Mouse (Mus musculus): ENCODE data around the gene Ccdc74a. TPM values are rescaled to one million over a fixed set of nuclear protein-coding genes. Genes with fewer than 3 reads are reported as not detected.

Gene Ccdc74a
- polyA plus RNA-seq, 1 experiment: 1.5 TPM

- Histone ChIP-seq H3K27me3 (ENCODE audit: control insufficient read depth, insufficient read depth, insufficient read length) (no peaks in the 10 kb centered on the region), H3K79me2 (ENCODE audit: control insufficient read depth, insufficient read depth) (no peaks in the 10 kb centered on the region), H3ac (ENCODE audit: control insufficient read depth, insufficient read length) (no peak overlapping the region), H3K36me3 (ENCODE audit: control insufficient read depth, insufficient read depth) (peaks cover 1% of the 10 kb centered on the region), H3K4me2 (ENCODE audit: low read depth) (no peak overlapping the region), H3K4me3 (no peak overlapping the region)
- TF ChIP-seq USF1 (IDR thresholded peaks at IDR 0.05; ENCODE audit: low read depth): no peak
- no peak for TF ChIP-seq E2F4 (IDR thresholded peaks at IDR 0.05; ENCODE audit: insufficient read depth)
- no peak for TF ChIP-seq MYOD1 (IDR thresholded peaks at IDR 0.05; ENCODE audit: control insufficient read depth in 1 of 3, insufficient read length in 2 of 3, low read depth in 2 of 3)
- no peak for TF ChIP-seq TCF12 (IDR thresholded peaks at IDR 0.05; ENCODE audit: insufficient read depth, poor library complexity, severe bottlenecking)
- TF ChIP-seq MAX (IDR thresholded peaks at IDR 0.05; ENCODE audit: low read depth): no peak
- no peak for TF ChIP-seq POLR2A (IDR thresholded peaks at IDR 0.05; ENCODE audit: insufficient read length, low read depth)
- no peak for TF ChIP-seq MYOG (IDR thresholded peaks at IDR 0.05; ENCODE audit: control insufficient read depth in 1 of 3, insufficient read depth in 1 of 3, insufficient read length in 2 of 3, low read depth in 2 of 3)
- TF ChIP-seq REST (IDR thresholded peaks at IDR 0.05; ENCODE audit: insufficient read depth, insufficient read length): no peak
- no peak for TF ChIP-seq CEBPB (IDR thresholded peaks at IDR 0.05; ENCODE audit: insufficient read depth, poor library complexity, severe bottlenecking)
Observed at GRCm38 (mm10) chr16:17654188-17654795, 8.0 kb downstream of the Ccdc74a start.

GRCm38 (mm10) chr16:17656212-17656871, 10.1 kb downstream of the Ccdc74a start:
- H3K4me2 ChIP-seq (ENCODE audit: low read depth): no peak overlapping the region
- TF ChIP-seq SRF (IDR thresholded peaks at IDR 0.05; ENCODE audit: control insufficient read depth, insufficient read length, low read depth): no peak
- TF ChIP-seq USF1 (IDR thresholded peaks at IDR 0.05; ENCODE audit: low read depth): no peak
- no peak for TF ChIP-seq E2F4 (IDR thresholded peaks at IDR 0.05; ENCODE audit: insufficient read depth)
- no peak for TF ChIP-seq REST (IDR thresholded peaks at IDR 0.05; ENCODE audit: insufficient read depth, insufficient read length)
- TF ChIP-seq POLR2AphosphoS2 (IDR thresholded peaks at IDR 0.05; ENCODE audit: insufficient read length, low read depth): no peak
- TF ChIP-seq MAX (IDR thresholded peaks at IDR 0.05; ENCODE audit: low read depth): no peak
- no peak overlapping the region for H3K4me3 ChIP-seq
- H3K79me2 ChIP-seq (ENCODE audit: control insufficient read depth, insufficient read depth): no peaks in the 10 kb centered on the region
- H3K36me3 ChIP-seq (ENCODE audit: control insufficient read depth, insufficient read depth): peaks cover 5% of the 10 kb centered on the region
- H3K27me3 ChIP-seq (ENCODE audit: control insufficient read depth, insufficient read depth, insufficient read length): no peaks in the 10 kb centered on the region
- no peak overlapping the region for H3ac ChIP-seq (ENCODE audit: control insufficient read depth, insufficient read length)

- Histone ChIP-seq H3ac (ENCODE audit: control insufficient read depth, insufficient read length) (no peak overlapping the region), H3K36me3 (ENCODE audit: control insufficient read depth, insufficient read depth) (peaks cover 34% of the 10 kb centered on the region)
- TF ChIP-seq USF1 (IDR thresholded peaks at IDR 0.05; ENCODE audit: low read depth) (no peak), MAX (IDR thresholded peaks at IDR 0.05; ENCODE audit: low read depth) (no peak), TCF3 (IDR thresholded peaks at IDR 0.05; ENCODE audit: insufficient read length, low read depth) (no peak), POLR2AphosphoS2 (IDR thresholded peaks at IDR 0.05; ENCODE audit: insufficient read length, low read depth) (no peak), SRF (IDR thresholded peaks at IDR 0.05; ENCODE audit: control insufficient read depth, insufficient read length, low read depth) (no peak), TCF12 (IDR thresholded peaks at IDR 0.05; ENCODE audit: insufficient read depth, poor library complexity, severe bottlenecking) (no peak), REST (IDR thresholded peaks at IDR 0.05; ENCODE audit: insufficient read depth, insufficient read length) (no peak), MYOG (IDR thresholded peaks at IDR 0.05; ENCODE audit: control insufficient read depth in 1 of 3, insufficient read depth in 1 of 3, insufficient read length in 2 of 3, low read depth in 2 of 3) (no peak), E2F4 (IDR thresholded peaks at IDR 0.05; ENCODE audit: insufficient read depth) (no peak), POLR2A (IDR thresholded peaks at IDR 0.05; ENCODE audit: insufficient read length, low read depth) (no peak), MYOD1 (IDR thresholded peaks at IDR 0.05; ENCODE audit: control insufficient read depth in 1 of 3, insufficient read length in 2 of 3, low read depth in 2 of 3) (no peak), CEBPB (IDR thresholded peaks at IDR 0.05; ENCODE audit: insufficient read depth, poor library complexity, severe bottlenecking) (no peak)
Observed at GRCm38 (mm10) chr16:17665568-17665967, 19.3 kb downstream of the Ccdc74a start.

GRCm38 (mm10) chr16:17669886-17670285, 23.6 kb downstream of the Ccdc74a start:
- Histone ChIP-seq H3K4me2 (ENCODE audit: low read depth) (no peak overlapping the region), H3ac (ENCODE audit: control insufficient read depth, insufficient read length) (no peak overlapping the region), H3K27me3 (ENCODE audit: control insufficient read depth, insufficient read depth, insufficient read length) (no peaks in the 10 kb centered on the region), H3K79me2 (ENCODE audit: control insufficient read depth, insufficient read depth) (no peaks in the 10 kb centered on the region), H3K4me3 (no peak overlapping the region), H3K36me3 (ENCODE audit: control insufficient read depth, insufficient read depth) (peaks cover 45% of the 10 kb centered on the region)
- TF ChIP-seq E2F4 (IDR thresholded peaks at IDR 0.05; ENCODE audit: insufficient read depth): no peak
- no peak for TF ChIP-seq TCF12 (IDR thresholded peaks at IDR 0.05; ENCODE audit: insufficient read depth, poor library complexity, severe bottlenecking)
- no peak for TF ChIP-seq TCF3 (IDR thresholded peaks at IDR 0.05; ENCODE audit: insufficient read length, low read depth)
- TF ChIP-seq MYOG (IDR thresholded peaks at IDR 0.05; ENCODE audit: control insufficient read depth in 1 of 3, insufficient read depth in 1 of 3, insufficient read length in 2 of 3, low read depth in 2 of 3): no peak
- TF ChIP-seq CEBPB (IDR thresholded peaks at IDR 0.05; ENCODE audit: insufficient read depth, poor library complexity, severe bottlenecking): no peak
- no peak for TF ChIP-seq POLR2A (IDR thresholded peaks at IDR 0.05; ENCODE audit: insufficient read length, low read depth)
- TF ChIP-seq MYOD1 (IDR thresholded peaks at IDR 0.05; ENCODE audit: control insufficient read depth in 1 of 3, insufficient read length in 2 of 3, low read depth in 2 of 3): no peak
- TF ChIP-seq MAX (IDR thresholded peaks at IDR 0.05; ENCODE audit: low read depth): no peak
- TF ChIP-seq POLR2AphosphoS2 (IDR thresholded peaks at IDR 0.05; ENCODE audit: insufficient read length, low read depth): no peak
- no peak for TF ChIP-seq USF1 (IDR thresholded peaks at IDR 0.05; ENCODE audit: low read depth)
- TF ChIP-seq REST (IDR thresholded peaks at IDR 0.05; ENCODE audit: insufficient read depth, insufficient read length): no peak
- TF ChIP-seq SRF (IDR thresholded peaks at IDR 0.05; ENCODE audit: control insufficient read depth, insufficient read length, low read depth): no peak

More at GRCm38 (mm10) chr16:17665568-17665967, 19.3 kb downstream of the Ccdc74a start:
- Histone ChIP-seq H3K4me3 (no peak overlapping the region), H3K79me2 (ENCODE audit: control insufficient read depth, insufficient read depth) (no peaks in the 10 kb centered on the region), H3K4me2 (ENCODE audit: low read depth) (no peak overlapping the region), H3K27me3 (ENCODE audit: control insufficient read depth, insufficient read depth, insufficient read length) (no peaks in the 10 kb centered on the region)

All from myocyte (in vitro differentiated cells).